Mouse (Mus musculus) ES-E14 (cell line): ENCODE measurements around the gene H2-Q10.
"Not testable (repeated sequence)": the region's sequence is repeated elsewhere in the genome, so short reads cannot be mapped to it uniquely, and the experiment has no call there.

Source experiments
- CHD2 ChIP-seq: IDR thresholded peaks from 2 replicates; pipeline ENCODE4 v1.6.1; 2014; ENCODE audit warnings: mild to moderate bottlenecking, low read depth, low read length, inconsistent platforms
- HCFC1 ChIP-seq: IDR thresholded peaks from 2 replicates; pipeline ENCODE4 v1.6.1; 2012; ENCODE audit warnings: low read length, inconsistent platforms, borderline replicate concordance; ENCODE audit not compliant: insufficient read depth
- ZC3H11A ChIP-seq: IDR thresholded peaks from 2 replicates; pipeline ENCODE4 v1.6.1; 2012; ENCODE audit warnings: low read depth, mild to moderate bottlenecking, inconsistent platforms, low read length, borderline replicate concordance
- ZNF384 ChIP-seq: IDR thresholded peaks from 2 replicates; pipeline ENCODE4 v1.6.1; 2012; ENCODE audit warnings: low read depth, low read length, inconsistent platforms

GRCm38 (mm10) chr17:35460513-35461341 is 9.2 kb upstream of the H2-Q10 start:
- not testable (repeated sequence) for TF ChIP-seq HCFC1, ZC3H11A, ZNF384, CHD2
